Mouse (Mus musculus): Measurements from ENCODE around the gene Abhd2.

Gene Abhd2

GRCm38 (mm10) chr7:79323855-79324254 lies 50.9 kb downstream of the Abhd2 start:
- DNase-seq (ENCODE audit: low spot score), result no peak

GRCm38 (mm10) chr7:79328769-79329168 lies 55.8 kb downstream of the Abhd2 start:
- no peak for DNase-seq (ENCODE audit: low spot score)

GRCm38 (mm10) chr7:79331197-79331596 lies 58.2 kb downstream of the Abhd2 start:
- DNase-seq (ENCODE audit: low spot score), result no peak

GRCm38 (mm10) chr7:79333419-79333818 lies 60.4 kb downstream of the Abhd2 start:
- DNase-seq (ENCODE audit: low spot score), result no peak

GRCm38 (mm10) chr7:79336362-79336910 lies 63.4 kb downstream of the Abhd2 start:
- DNase-seq (ENCODE audit: low spot score), result no peak

GRCm38 (mm10) chr7:79345902-79346301 lies 72.9 kb downstream of the Abhd2 start:
- DNase-seq (ENCODE audit: low spot score), result peak; percentile 46

- no peak for DNase-seq (ENCODE audit: low spot score)
Measured at GRCm38 (mm10) chr7:79346555-79347075, 73.6 kb downstream of the Abhd2 start.

- no peak for DNase-seq (ENCODE audit: low spot score)
Measured at GRCm38 (mm10) chr7:79347108-79347813, 74.3 kb downstream of the Abhd2 start.

GRCm38 (mm10) chr7:79348816-79349215 lies 75.8 kb downstream of the Abhd2 start:
- DNase-seq (ENCODE audit: low spot score), result no peak

GRCm38 (mm10) chr7:79349738-79350386 lies 76.9 kb downstream of the Abhd2 start:
- peak; percentile 65 for DNase-seq (ENCODE audit: low spot score)

- DNase-seq (ENCODE audit: low spot score), result no peak
Measured at GRCm38 (mm10) chr7:79358350-79359182, 85.6 kb downstream of the Abhd2 start.

GRCm38 (mm10) chr7:79359183-79359435 lies 86.1 kb downstream of the Abhd2 start:
- DNase-seq (ENCODE audit: low spot score), result no peak

GRCm38 (mm10) chr7:79360056-79360455 lies 87.1 kb downstream of the Abhd2 start:
- no peak for DNase-seq (ENCODE audit: low spot score)

GRCm38 (mm10) chr7:79362208-79362607 lies 89.2 kb downstream of the Abhd2 start:
- no peak for DNase-seq (ENCODE audit: low spot score)

- no peak for DNase-seq (ENCODE audit: low spot score)
Measured at GRCm38 (mm10) chr7:79362830-79363229, 89.8 kb downstream of the Abhd2 start.

GRCm38 (mm10) chr7:79363370-79364043 lies 90.5 kb downstream of the Abhd2 start:
- DNase-seq (ENCODE audit: low spot score), result no peak

GRCm38 (mm10) chr7:79368664-79369063 lies 95.7 kb downstream of the Abhd2 start:
- DNase-seq (ENCODE audit: low spot score), result no peak

- no peak for DNase-seq (ENCODE audit: low spot score)
Measured at GRCm38 (mm10) chr7:79369416-79369815, 96.4 kb downstream of the Abhd2 start.

- DNase-seq (ENCODE audit: low spot score), result peak; percentile 64
Measured at GRCm38 (mm10) chr7:79371321-79371879, 98.4 kb downstream of the Abhd2 start.

- no peak for DNase-seq (ENCODE audit: low spot score)
Measured at GRCm38 (mm10) chr7:79374017-79374416, 101.0 kb downstream of the Abhd2 start.

GRCm38 (mm10) chr7:79375594-79375993 lies 102.6 kb downstream of the Abhd2 start:
- no peak for DNase-seq (ENCODE audit: low spot score)
